In genomic region chr14:102982016-102982626, GRCm38 (mm10) we compare ENCODE assay signal across 8 mouse cellular contexts. TPM values are rescaled to one million over a fixed set of nuclear protein-coding genes. Genes with fewer than 3 reads are reported as not detected.
DNase-seq lines count a peak whose midpoint lies in the region; ATAC-seq and TF ChIP-seq lines count a peak whose summit lies in the region.

No protein-coding gene starts in this region.

- TF ChIP-seq CTCF in E14TG2a.4 (conservative IDR thresholded peaks at IDR 0.05; ENCODE audit: low read length), result no peak
- TF ChIP-seq CTCF in cortical plate, adult 2 months (IDR thresholded peaks at IDR 0.05; ENCODE audit: extremely low read depth, insufficient read depth, low read length), result no peak

- DNase-seq in A20 (ENCODE audit: low read depth, low spot score), result peak; percentile 91
- peak; percentile 77 for DNase-seq in kidney, adult 18-20 months
- DNase-seq in limb, embryonic 10.5 days (ENCODE audit: low spot score), result peak; percentile 79
- no peak for DNase-seq in T-cell, adult 2 months (ENCODE audit: low spot score)

- peak; percentile 51 for ATAC-seq in granulocyte monocyte progenitor cell, adult 5-6 weeks (replicated peaks; ENCODE audit: poor library complexity, severe bottlenecking)
- peak; percentile 62 for ATAC-seq in neural tube, embryonic 13.5 days (ENCODE audit: low read depth)

- H3K9me3 ChIP-seq in E14TG2a.4 (ENCODE audit: low read length), result no peaks in the 10 kb centered on the region
- no peaks in the 10 kb centered on the region for H3K9me3 ChIP-seq in limb, embryonic 10.5 days (replicated peaks)
- no peaks in the 10 kb centered on the region for H3K9me3 ChIP-seq in neural tube, embryonic 13.5 days

- H3K36me3 ChIP-seq in E14TG2a.4 (ENCODE audit: insufficient read depth, low read length), result no peaks in the 10 kb centered on the region
- no peaks in the 10 kb centered on the region for H3K36me3 ChIP-seq in limb, embryonic 10.5 days
- H3K36me3 ChIP-seq in neural tube, embryonic 13.5 days, result no peaks in the 10 kb centered on the region

- H3K27ac ChIP-seq in cortical plate, adult 2 months (ENCODE audit: insufficient read depth, low read length), result peak overlapping the region; percentile 99
- H3K27ac ChIP-seq in limb, embryonic 10.5 days, result peak overlapping the region; percentile 91
- peak overlapping the region; percentile 84 for H3K27ac ChIP-seq in neural tube, embryonic 13.5 days (replicated peaks)

- H3K4me3 ChIP-seq in E14TG2a.4 (replicated peaks; ENCODE audit: low read length), result peak overlapping the region; percentile 88
- peak overlapping the region; percentile 86 for H3K4me3 ChIP-seq in cortical plate, adult 2 months (ENCODE audit: insufficient read depth, low read length)
- H3K4me3 ChIP-seq in limb, embryonic 10.5 days, result peak overlapping the region; percentile 77
- H3K4me3 ChIP-seq in neural tube, embryonic 13.5 days, result peak overlapping the region; percentile 81

- H3K9ac ChIP-seq in neural tube, embryonic 13.5 days, result peak overlapping the region; percentile 85

- under 1% methylated on average over 76 of the region's 76 CpGs for WGBS in limb, embryonic 10.5 days
- WGBS in neural tube, embryonic 13.5 days, result under 1% methylated on average over 74 of the region's 76 CpGs

- TF ChIP-seq POLR2A in cortical plate, adult 2 months (IDR thresholded peaks at IDR 0.05; ENCODE audit: extremely low read depth, insufficient read depth, low read length), result peak; percentile 41

- H3K4me1 ChIP-seq in E14TG2a.4 (replicated peaks; ENCODE audit: low read depth, low read length), result peaks cover 15% of the 10 kb centered on the region
- H3K4me1 ChIP-seq in cortical plate, adult 2 months (ENCODE audit: control insufficient read depth, insufficient read depth, low read length), result no peaks in the 10 kb centered on the region
- H3K4me1 ChIP-seq in limb, embryonic 10.5 days, result peaks cover 29% of the 10 kb centered on the region
- H3K4me1 ChIP-seq in neural tube, embryonic 13.5 days (replicated peaks), result peaks cover 33% of the 10 kb centered on the region

- peaks cover 50% of the 10 kb centered on the region for H3K27me3 ChIP-seq in E14TG2a.4 (ENCODE audit: insufficient read depth, low read length)
- H3K27me3 ChIP-seq in limb, embryonic 10.5 days (ENCODE audit: low read depth, poor library complexity, severe bottlenecking), result peaks cover 21% of the 10 kb centered on the region; the same call in 1 of the 2 replicates
- peaks cover 4% of the 10 kb centered on the region; the same call in 1 of the 2 replicates for H3K27me3 ChIP-seq in neural tube, embryonic 13.5 days

- H3K4me2 ChIP-seq in neural tube, embryonic 13.5 days, result peak overlapping the region; percentile 89

RNA-seq across cellular contexts. Expression of gene Kctd12, which starts 0.3 kb away (rescaled TPM):
- polyA plus RNA-seq in cortical plate, adult 2 months (2012; rRNA removed), result 20.9 and 22.8 TPM in 2 replicates
- total RNA-seq in granulocyte monocyte progenitor cell, adult 5-6 weeks (2014; fragmentation: Nextera tagmentation), result 49.0 and 63.5 TPM in 2 replicates
- total RNA-seq in granulocyte monocyte progenitor cell, adult 5-6 weeks (2017), result 63.8 and 64.9 TPM in 2 replicates
- 5.3 and 8.2 TPM in 2 replicates for polyA plus RNA-seq in limb, embryonic 10.5 days (2016; fragmentation: Nextera tagmentation; extraction: Ambion mirVana)
- 10.8 and 11.1 TPM in 2 replicates for polyA plus RNA-seq in neural tube, embryonic 13.5 days (2015; fragmentation: Nextera tagmentation; extraction: Ambion mirVana)
